Mouse (Mus musculus) limb, embryonic 14.5 days (tissue): ENCODE data around the gene Loxl3. TPM values are rescaled to one million over a fixed set of nuclear protein-coding genes. Genes with fewer than 3 reads are reported as not detected.

ENCODE experiments used
- ATAC-seq: fragments of 200-750 bp; cut with Nextera tagmentation; 2 replicates; pipeline ENCODE4 v1.8.0; 2017; ENCODE audit warnings: low read depth, moderate number of reproducible peaks, moderate TSS enrichment; ENCODE audit not compliant: low FRiP score
- DNase-seq: peaks from one replicate; pipeline ENCODE4 v3.0.0-alpha.2; 2015; ENCODE audit warnings: low spot score
- H3K27ac ChIP-seq: fragments of 300-500 bp; sonication (generic); replicated peaks from 2 replicates; pipeline ENCODE4 v1.5.1; 2014; ENCODE audit warnings: low read depth, mild to moderate bottlenecking, low read length, moderate library complexity, mixed read lengths
- H3K27me3 ChIP-seq: fragments of 300-500 bp; sonication (generic); 2 replicates; pipeline ENCODE4 v1.6.1; 2014; ENCODE audit warnings: low read length, mixed read lengths; ENCODE audit not compliant: control insufficient read depth, insufficient read depth
- H3K36me3 ChIP-seq: fragments of 300-500 bp; sonication (generic); 2 replicates; pipeline ENCODE4 v1.6.1; 2014; ENCODE audit warnings: mild to moderate bottlenecking, low read length, moderate library complexity, mixed read lengths; ENCODE audit not compliant: control insufficient read depth, insufficient read depth
- H3K4me1 ChIP-seq: fragments of 300-500 bp; sonication (generic); 2 replicates; pipeline ENCODE4 v1.6.1; 2014; ENCODE audit warnings: antibody characterized with exemption, low read length, mixed read lengths; ENCODE audit not compliant: control insufficient read depth, insufficient read depth
- H3K4me2 ChIP-seq: fragments of 300-500 bp; sonication (generic); replicated peaks from 2 replicates; pipeline ENCODE4 v1.6.1; 2014; ENCODE audit warnings: low read depth, mild to moderate bottlenecking, low read length, moderate library complexity; ENCODE audit not compliant: severe bottlenecking
- H3K4me3 ChIP-seq: fragments of 300-500 bp; sonication (generic); replicated peaks from 2 replicates; pipeline ENCODE4 v1.5.1; 2014; ENCODE audit warnings: low read length
- H3K9ac ChIP-seq: fragments of 300-500 bp; sonication (generic); 2 replicates; pipeline ENCODE4 v1.6.1; 2014; ENCODE audit warnings: mild to moderate bottlenecking, low read depth, low read length, moderate library complexity; ENCODE audit not compliant: severe bottlenecking
- H3K9me3 ChIP-seq: fragments of 300-500 bp; sonication (generic); 2 replicates; pipeline ENCODE4 v1.6.1; 2016; ENCODE audit warnings: low read length; ENCODE audit not compliant: control insufficient read depth
- POLR2A ChIP-seq: fragments of 200-500 bp; IDR thresholded peaks from 2 replicates; pipeline ENCODE4 v1.8.0; 2012; ENCODE audit warnings: inconsistent platforms, mild to moderate bottlenecking, moderate library complexity, borderline replicate concordance; ENCODE audit not compliant: insufficient read depth, insufficient read length; ENCODE audit errors: extremely low read depth
- WGBS: fragments of 180-500 bp; shearing (Covaris S2); extraction: QIAGEN DNeasy Blood & Tissue Kit; methylation state at CpG from one replicate; pipeline ENCODE4 v1.1.7; 2014; 5-methylcytosine and 5-hydroxymethylcytosine counted together
- polyA plus RNA-seq, 2 experiments: library from polyadenylated mRNA; depleted of rRNA in 1 of 2; stranded (reverse) in 1 of 2; unstranded in 1 of 2; fragments of >200 nt; fragmentation: Nextera tagmentation in 1 of 2; extraction: Ambion mirVana in 1 of 2; gene quantifications; 2 replicates each; pipeline versions ENCODE4 v1.2.1 to v1.2.3; 2012 to 2014

Loxl3 gene
- polyA plus RNA-seq, 2 experiments, result 24.1 to 55.6 TPM

DNA sequence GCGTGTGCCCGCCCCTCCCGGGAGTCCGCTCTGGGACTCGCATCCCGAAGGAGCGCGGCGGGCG lies 36.1 kb downstream of the Loxl3 start, which contains the start of gene Tlx2:
TSS of gene Tlx2 (minus strand) at position 47 of the 64 bp plus-strand sequence.
- 0% methylated on average over 9 of the region's 10 CpGs for WGBS
- no peak for ATAC-seq
- H3K27ac ChIP-seq, result no peak within 1 kb of the TSS

DNA sequence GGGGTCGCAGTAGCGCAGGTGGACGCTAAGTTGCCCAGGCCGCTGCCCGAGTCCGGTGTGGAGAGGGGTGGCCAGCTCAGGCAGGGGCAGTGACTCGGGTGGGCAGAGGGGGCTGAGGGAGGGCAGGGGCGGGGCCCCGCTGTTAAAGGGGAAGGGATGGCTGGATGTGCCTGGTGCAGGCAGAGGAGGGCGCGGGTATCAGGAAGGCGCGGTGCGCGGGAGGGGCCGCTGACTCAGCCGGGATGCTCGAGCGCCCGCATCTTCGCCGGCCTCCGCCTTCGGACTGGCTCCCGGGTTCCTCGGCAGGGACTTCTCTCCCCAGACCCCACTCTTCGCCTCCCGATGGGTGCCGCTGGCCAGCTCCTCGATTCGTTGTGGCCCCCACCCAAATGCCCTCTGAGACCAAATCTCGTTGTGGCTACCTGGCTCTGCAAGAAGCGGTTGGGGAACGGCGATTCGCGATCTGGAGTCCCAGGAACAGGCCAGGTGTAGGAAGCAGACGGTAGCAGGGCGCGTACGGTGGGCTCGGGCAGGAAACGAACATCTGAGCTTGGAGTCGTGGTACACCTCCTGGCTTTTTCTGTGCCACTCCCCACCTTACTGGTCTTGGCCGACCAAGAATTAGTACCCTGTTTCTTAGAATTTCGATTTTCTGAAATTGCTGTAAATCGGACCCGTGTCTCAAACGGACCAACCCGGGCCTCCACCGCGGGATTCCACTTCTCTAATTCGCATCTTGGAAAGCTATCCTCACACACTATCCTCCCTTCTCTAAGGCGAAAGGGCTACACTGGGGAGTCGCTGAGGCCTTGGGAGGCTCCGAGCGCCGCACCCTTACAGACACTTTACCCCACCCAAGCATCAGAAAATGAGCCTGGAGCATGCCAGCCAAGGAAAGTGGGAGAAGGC lies 36.6 kb downstream of the Loxl3 start:
- Histone ChIP-seq H3K36me3 (no peaks in the 10 kb centered on the region), H3K27ac (no peak overlapping the region), H3K4me1 (no peaks in the 10 kb centered on the region), H3K4me3 (peak overlapping the region; percentile 17), H3K9ac (0 out of 2 replicates have a peak overlapping the region, but pooled peaks have one; percentile 12), H3K27me3 (peaks cover 92% of the 10 kb centered on the region), H3K4me2 (peak overlapping the region; percentile 32), H3K9me3 (no peaks in the 10 kb centered on the region)
- no peak for TF ChIP-seq POLR2A
- DNase-seq (no peak), ATAC-seq (no peak)
- 2% methylated on average over 51 of the region's 58 CpGs for WGBS

More for the DNA sequence above, 36.1 kb downstream of the Loxl3 start, which contains the start of gene Tlx2:
- DNase-seq, result no peak
- peak within 1 kb of the TSS; percentile 32 for H3K4me2 ChIP-seq
- no peaks in the 10 kb centered on the region for H3K36me3 ChIP-seq
- H3K4me3 ChIP-seq, result peak within 1 kb of the TSS; percentile 17
- peaks cover 93% of the 10 kb centered on the region for H3K27me3 ChIP-seq
- no peak for TF ChIP-seq POLR2A
- H3K9me3 ChIP-seq, result no peaks in the 10 kb centered on the region
- H3K9ac ChIP-seq, result 0 out of 2 replicates have a peak within 1 kb of the TSS, but pooled peaks have one; percentile 12
- no peaks in the 10 kb centered on the region for H3K4me1 ChIP-seq

DNA sequence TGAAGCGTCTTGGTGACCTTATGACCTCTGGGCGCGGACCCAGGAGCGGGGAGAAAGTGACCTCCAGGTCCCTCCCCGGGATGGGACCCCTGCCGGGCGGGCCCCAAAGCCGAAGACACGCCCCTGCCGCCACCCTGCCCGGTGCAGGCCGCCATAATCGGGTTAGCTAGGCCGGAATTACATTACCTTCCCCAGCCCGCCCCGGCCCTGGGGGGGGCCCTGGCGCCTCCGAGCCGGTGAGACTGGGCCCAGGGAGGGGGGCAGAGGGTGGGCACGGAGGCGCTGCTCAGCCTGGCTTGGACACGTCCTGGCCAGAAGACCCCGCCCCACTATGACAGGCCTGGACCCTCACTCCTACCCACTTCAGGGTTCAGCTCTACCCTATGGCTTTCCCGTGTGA lies 37.2 kb downstream of the Loxl3 start:
- no peaks in the 10 kb centered on the region for H3K36me3 ChIP-seq
- peaks cover 89% of the 10 kb centered on the region for H3K27me3 ChIP-seq
- H3K27ac ChIP-seq, result no peak overlapping the region
- WGBS, result 0% methylated on average over 19 of the region's 24 CpGs
- no peaks in the 10 kb centered on the region for H3K9me3 ChIP-seq
- ATAC-seq (no peak), DNase-seq (no peak)
- H3K4me3 ChIP-seq, result peak overlapping the region; percentile 17
- no peak overlapping the region for H3K4me2 ChIP-seq
- no peak overlapping the region for H3K9ac ChIP-seq
- TF ChIP-seq POLR2A, result no peak
- H3K4me1 ChIP-seq, result no peaks in the 10 kb centered on the region

DNA sequence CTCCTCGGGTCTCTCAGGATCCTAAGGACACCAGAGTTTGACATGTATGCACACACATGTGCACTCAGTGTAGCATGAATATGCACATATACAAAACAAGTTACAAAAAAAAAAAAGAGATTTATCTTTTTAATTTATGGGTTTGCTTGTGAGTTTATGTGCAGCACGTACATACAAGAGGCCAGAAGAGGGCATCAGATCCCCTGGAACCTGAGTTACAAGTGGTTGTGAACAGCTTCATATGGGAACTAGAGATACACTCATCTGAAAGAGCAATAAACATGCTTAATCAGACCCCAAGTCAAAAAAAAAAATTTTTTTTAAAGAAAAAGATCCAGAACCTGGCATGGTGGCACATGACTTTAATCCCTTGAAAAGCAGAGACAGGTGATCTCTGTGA lies 41.0 kb downstream of the Loxl3 start:
- DNase-seq (no peak), ATAC-seq (no peak)
- no peak overlapping the region for H3K9ac ChIP-seq
- 0 out of 2 replicates have a peak, but pooled peaks cover 5% of the 10 kb centered on the region for H3K4me1 ChIP-seq
- no peak overlapping the region for H3K4me3 ChIP-seq
- 19% methylated on average over 2 of the region's 2 CpGs for WGBS
- peaks cover 5% of the 10 kb centered on the region; the same call in 1 of the 2 replicates for H3K36me3 ChIP-seq
- no peak overlapping the region for H3K27ac ChIP-seq
- TF ChIP-seq POLR2A, result no peak
- H3K9me3 ChIP-seq, result no peaks in the 10 kb centered on the region
- no peak overlapping the region for H3K4me2 ChIP-seq
- H3K27me3 ChIP-seq, result peaks cover 52% of the 10 kb centered on the region

DNA sequence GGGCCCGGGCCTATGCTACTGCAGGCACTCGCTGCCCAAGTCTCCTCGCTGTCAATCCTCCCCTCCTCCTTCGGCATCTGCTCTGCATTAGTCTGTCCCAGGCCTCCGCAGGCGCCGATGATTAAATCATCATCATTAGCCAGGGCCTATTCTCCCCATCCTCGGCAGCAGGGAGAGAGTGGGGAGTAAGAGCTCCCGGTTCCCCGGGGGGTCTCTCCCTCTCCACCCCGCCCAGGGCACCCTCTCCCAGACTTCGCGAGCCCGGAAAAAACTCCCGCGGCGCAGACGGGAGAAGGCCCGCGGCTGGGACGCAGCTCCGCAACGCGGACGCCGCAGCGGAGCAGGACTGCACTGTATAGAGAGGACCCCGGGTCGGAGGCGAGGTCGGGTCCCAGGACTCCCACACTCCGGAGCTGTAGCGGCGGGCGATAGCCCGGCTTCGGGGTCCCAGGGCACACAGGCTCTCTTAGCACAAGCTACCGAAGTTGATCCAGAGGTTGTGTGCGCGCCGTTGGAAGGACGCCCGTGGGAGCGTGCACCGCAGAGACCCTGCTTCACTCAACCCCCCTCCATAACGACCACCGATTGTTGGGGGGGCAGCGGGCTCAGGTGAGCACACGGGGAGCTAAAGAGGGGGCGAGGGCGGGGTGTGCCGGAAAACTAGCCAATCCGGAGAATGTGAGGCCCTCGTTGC lies 43.8 kb downstream of the Loxl3 start, which contains the start of gene Pcgf1:
TSS of gene Pcgf1 (plus strand) at position 240 of the 694 bp plus-strand sequence.
- H3K4me2 ChIP-seq, result peak within 1 kb of the TSS; percentile 98
- under 1% methylated on average over 43 of the region's 54 CpGs for WGBS
- H3K9me3 ChIP-seq, result no peaks in the 10 kb centered on the region
- TF ChIP-seq POLR2A, result no peak
- H3K4me3 ChIP-seq, result peak within 1 kb of the TSS; percentile 78
- DNase-seq, result peak; percentile 97
- peak within 1 kb of the TSS; percentile 82 for H3K27ac ChIP-seq
- H3K9ac ChIP-seq, result peak within 1 kb of the TSS; percentile 73
- H3K4me1 ChIP-seq, result 0 out of 2 replicates have a peak, but pooled peaks cover 5% of the 10 kb centered on the region
- peak; percentile 59 for ATAC-seq
- peaks cover 24% of the 10 kb centered on the region for H3K27me3 ChIP-seq
- peaks cover 26% of the 10 kb centered on the region for H3K36me3 ChIP-seq
